Mouse (Mus musculus): ENCODE results near the gene Pramel1.

Gene Pramel1

GRCm38 (mm10) chr4:143394181-143394580 is at the start of gene Pramel1:
Gene Pramel1, plus strand, starts transcription at chr4:143394428.
- in situ Hi-C loops (cut with MboI, MseI): no loop called here

DNA sequence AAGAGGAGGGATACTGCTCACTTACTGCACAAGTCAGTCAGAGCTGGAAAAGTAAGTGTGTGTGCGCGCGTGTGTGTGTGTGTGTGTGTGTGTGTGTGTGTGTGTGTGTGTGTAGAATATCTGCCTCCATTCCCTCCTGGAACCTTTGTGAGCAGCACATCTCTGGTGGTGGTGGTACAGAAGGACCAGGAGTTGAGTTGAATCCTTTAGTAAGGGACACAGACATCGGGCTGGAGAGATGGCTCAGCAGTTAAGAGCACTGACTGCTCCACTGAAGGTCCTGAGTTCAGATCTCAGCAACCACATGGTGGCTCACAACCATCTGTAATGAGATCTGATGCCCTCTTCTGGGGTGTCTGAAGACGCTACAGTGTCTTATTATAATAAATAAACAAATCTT is 48.7 kb upstream of the Pramel1 start:
- in situ Hi-C loops (cut with MboI, MseI): loop anchor here (25.0 kb wide), 1 partner anchor 1292 kb away; no protein-coding TSS in a partner anchor

DNA sequence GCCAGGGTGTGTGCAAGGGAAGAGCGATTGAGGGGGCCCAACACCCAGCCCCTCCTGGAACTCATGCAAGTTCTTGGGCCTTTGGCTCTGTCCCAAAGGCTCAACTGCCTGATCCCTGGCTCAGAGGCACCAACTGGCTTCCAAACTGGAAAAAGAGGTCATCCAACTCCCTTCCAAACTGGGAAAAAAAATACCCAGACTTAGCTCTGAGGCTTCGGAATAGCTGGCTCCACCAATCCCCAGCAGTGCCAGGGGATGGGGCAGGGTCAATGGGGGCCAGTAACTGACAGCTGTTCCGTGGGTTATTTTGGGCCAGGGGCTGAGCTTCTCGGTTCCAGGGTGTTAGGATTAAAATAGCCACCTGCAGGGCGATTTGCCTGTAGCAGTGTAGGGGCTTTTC is 45.5 kb upstream of the Pramel1 start:
- in situ Hi-C loops (cut with MboI, MseI): loop anchor here (25.0 kb wide), 1 partner anchor 1289 kb away; no protein-coding TSS in a partner anchor

- in situ Hi-C loops (cut with MboI, MseI): loop anchor here (25.0 kb wide), 1 partner anchor 1288 kb away; no protein-coding TSS in a partner anchor
Measured at GRCm38 (mm10) chr4:143349484-143349906, 44.7 kb upstream of the Pramel1 start, which contains the start of gene Lrrc38. Gene Lrrc38, plus strand, starts transcription at chr4:143349757.

DNA sequence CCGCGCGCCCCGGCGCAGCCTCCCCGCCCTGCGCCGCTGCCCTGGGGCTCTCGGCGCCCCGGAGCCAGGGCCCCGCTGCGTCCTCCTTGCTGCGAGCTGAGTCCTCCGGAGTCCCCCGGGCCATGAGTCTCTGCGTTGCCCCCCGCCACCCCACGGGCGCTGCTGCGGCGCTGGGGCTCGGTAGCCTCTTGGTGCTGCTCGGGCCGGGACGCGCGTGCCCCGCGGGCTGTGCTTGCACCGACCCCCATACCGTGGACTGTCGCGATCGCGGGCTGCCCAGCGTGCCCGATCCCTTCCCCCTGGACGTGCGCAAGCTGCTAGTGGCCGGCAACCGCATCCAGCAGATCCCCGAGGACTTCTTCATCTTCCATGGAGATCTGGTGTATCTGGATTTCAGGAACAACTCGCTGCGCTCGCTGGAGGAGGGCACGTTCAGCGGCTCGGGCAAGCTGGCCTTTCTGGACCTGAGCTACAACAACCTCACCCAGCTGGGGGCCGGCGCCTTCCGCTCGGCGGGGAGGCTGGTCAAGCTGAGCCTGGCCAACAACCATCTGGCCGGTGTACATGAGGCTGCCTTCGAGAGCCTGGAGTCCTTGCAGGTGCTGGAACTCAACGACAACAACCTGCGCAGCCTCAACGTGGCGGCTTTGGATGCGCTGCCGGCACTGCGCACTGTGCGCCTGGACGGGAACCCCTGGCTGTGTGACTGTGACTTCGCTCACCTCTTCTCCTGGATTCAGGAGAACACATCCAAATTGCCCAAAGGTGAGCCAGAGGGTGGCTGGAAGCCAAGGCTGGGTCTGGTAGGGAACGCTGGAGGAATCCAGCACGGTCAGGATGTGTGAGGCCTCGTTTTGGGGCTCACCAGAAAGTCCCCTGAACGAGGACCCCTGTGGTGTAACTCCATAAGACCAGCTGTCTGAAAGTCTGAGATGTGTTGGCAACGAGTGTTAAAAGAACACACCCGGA is 43.9 kb upstream of the Pramel1 start:
- in situ Hi-C loops (cut with MboI, MseI): loop anchor here (25.0 kb wide), 1 partner anchor 387 kb away; no protein-coding TSS in a partner anchor

DNA sequence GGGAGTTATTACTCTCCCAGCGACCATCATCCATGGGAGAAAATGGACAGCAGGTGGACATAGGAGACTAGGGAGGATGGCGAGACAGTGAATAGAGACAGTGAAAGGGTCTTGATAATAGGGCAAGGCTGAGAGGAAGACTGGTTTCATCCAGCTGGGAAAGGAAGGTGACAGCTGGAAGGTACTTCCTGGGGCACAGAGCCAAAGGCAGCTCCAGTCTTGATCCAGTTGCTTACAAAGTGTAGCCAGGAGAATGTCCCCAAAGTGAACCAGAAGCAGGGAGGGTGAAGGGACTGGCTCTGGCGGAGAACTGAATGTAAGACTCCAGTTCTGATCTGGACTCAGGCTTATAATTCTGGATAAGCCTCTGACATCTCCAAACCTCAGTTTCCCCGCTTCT is 41.9 kb upstream of the Pramel1 start:
- in situ Hi-C loops (cut with MboI, MseI): loop anchor here (25.0 kb wide), 1 partner anchor 385 kb away; no protein-coding TSS in a partner anchor

GRCm38 (mm10) chr4:143361520-143361919 is 32.7 kb upstream of the Pramel1 start:
- in situ Hi-C loops (cut with MboI, MseI): loop anchor here (25.0 kb wide), 1 partner anchor 376 kb away; no protein-coding TSS in a partner anchor

- in situ Hi-C loops (cut with MboI, MseI): loop anchor here (25.0 kb wide), 1 partner anchor 371 kb away; no protein-coding TSS in a partner anchor
Measured at GRCm38 (mm10) chr4:143366415-143367041, 27.7 kb upstream of the Pramel1 start.

- in situ Hi-C loops (cut with MboI, MseI): no loop called here
Measured at GRCm38 (mm10) chr4:143379480-143379879, 14.7 kb upstream of the Pramel1 start.

DNA sequence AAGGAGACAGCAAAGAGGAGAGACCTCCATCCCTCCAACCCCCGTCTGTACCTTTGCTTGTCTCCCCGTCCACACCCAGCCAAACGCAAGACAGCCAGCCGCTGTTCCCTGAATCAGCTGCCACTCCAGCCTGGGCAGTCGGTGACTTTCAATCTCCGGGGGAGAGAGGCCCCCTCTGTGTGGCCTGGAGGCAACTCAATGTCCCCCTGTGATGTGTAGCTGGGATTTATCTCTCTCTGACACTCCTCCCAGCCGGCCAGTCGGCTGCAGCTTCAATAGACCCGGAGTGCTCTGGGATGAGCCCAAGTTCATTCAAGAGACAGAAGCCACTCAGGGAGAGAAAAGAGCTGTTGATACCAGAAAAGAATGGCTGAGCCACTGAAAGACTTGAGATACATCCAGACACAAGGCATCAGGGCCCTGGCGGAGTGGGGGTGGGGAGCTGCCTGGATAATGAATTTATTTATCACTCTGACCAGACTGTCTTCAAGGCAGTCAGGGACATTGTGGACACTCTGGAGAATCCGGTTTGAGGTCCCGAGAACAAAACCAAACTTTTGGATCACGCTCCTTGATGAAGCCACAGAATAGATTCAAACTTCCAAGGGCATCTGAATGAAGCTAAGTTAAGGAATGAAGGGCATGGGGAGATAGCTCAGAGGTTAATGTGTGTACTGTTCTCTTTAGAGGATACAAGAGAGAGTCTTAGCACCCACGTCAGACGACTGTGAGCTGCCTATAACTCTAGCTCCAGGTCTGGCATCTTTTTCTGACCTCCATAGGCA is 14.1 kb upstream of the Pramel1 start:
- in situ Hi-C loops (cut with MboI, MseI): loop anchor here (10.0 kb wide), 1 partner anchor 1485 kb away; no protein-coding TSS in a partner anchor

DNA sequence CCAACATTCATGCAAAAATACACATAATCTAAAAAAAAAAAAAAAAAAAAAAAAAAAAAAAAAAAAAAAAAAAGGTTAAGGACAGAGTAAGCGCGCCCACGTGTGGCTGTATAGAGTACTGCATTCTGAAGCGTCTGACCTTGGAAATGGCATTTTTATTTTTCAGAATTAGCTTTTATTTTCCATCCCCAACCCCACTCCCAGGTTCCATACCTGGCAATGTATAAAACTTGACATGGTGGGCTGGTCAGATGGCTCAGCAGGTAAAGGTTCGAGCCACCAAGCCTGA is 13.6 kb upstream of the Pramel1 start:
- in situ Hi-C loops (cut with MboI, MseI): loop anchor here (10.0 kb wide), 1 partner anchor 1484 kb away; no protein-coding TSS in a partner anchor

- in situ Hi-C loops (cut with MboI, MseI): loop anchor here (10.0 kb wide), 1 partner anchor 1483 kb away; no protein-coding TSS in a partner anchor
Measured at GRCm38 (mm10) chr4:143382163-143382562, 12.1 kb upstream of the Pramel1 start.

- in situ Hi-C loops (cut with MboI, MseI): loop anchor here (10.0 kb wide), 1 partner anchor 1481 kb away; no protein-coding TSS in a partner anchor
Measured at GRCm38 (mm10) chr4:143383646-143384045, 10.6 kb upstream of the Pramel1 start.

- in situ Hi-C loops (cut with MboI, MseI): loop anchor here (10.0 kb wide), 1 partner anchor 1476 kb away; no protein-coding TSS in a partner anchor
Measured at GRCm38 (mm10) chr4:143388955-143389702, 5.1 kb upstream of the Pramel1 start.

DNA sequence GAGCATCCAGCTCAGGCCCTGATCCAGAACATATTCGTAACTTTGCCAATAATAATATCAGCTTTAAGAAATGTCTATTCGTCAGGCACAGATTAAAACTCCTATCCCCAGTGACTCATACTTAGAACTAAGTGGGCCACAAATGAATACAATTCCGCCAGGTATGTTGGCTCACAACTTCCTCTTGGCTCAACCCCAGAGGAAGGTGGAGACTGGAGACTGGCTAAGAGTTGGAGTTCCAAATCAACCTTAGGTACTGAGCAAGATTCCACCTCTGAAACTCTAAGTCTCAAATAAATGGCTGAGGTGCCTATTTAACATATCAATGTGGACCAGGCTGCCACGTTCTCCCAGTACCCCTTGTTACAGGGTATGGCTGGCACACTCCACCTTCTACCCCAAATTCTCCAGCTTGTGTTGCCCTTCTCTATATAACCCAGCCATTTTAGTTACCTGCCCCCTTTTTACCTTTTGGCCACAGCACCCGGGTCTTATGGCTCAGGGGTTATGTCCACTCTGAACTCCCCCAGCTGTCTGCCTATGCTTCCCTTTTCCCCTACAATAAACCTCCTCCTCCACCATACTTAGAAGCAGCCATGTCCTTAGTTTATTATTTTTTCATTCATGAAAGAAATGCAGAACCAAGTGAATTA is 17.5 kb downstream of the Pramel1 start:
- in situ Hi-C loops (cut with MboI, MseI): loop anchor here (10.0 to 25.0 kb wide), 3 partner anchors 197 to 1926 kb away; partner anchors contain the start of gene Prdm2

DNA sequence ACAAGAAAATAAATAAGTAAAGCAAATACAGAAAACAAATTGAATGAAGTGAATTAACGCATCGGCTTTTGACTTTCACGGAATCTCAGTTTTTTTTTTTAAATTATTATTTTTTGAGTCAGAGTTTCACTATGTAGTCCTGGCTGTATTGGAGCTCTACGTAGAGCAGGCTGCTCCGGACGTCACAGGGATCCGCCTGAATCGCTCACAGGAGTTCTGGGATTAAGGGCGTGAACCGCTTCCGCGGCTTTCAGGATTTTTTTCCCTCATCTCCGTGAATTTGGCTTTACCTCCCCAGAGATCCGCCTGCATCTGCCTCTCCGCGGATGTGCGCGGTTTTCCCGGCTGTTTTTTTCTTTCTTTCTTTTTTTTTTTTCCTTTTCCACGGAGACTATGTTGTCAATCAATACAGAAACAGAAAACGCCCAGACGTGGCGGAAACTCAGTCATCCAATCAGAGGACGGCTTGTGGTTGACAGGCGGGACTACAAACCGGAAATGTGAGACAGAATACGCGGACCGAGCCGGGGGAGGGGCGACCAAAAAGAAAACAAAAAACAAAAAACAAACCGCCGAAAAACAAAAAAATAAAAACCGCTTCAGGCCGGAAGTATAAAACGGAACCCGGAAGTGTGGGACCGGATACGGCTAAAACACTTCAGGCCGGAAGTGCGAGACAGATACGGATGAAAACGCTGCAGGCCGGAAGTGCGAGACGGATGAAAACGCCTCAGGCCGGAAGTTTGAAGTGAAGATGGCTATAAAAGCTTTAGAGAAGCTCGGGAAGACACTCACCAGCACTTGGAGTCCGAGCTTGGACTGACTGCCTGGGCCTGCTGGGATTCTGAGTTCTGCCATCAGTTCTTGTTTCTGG is 18.2 kb downstream of the Pramel1 start, which contains the start of gene Pramef8:
Pramef8 (plus strand) TSS at position 208 of the 874 bp plus-strand sequence.
- in situ Hi-C loops (cut with MboI, MseI): loop anchor here (10.0 to 25.0 kb wide), 3 partner anchors 198 to 1925 kb away; partner anchors contain the start of gene Prdm2

DNA sequence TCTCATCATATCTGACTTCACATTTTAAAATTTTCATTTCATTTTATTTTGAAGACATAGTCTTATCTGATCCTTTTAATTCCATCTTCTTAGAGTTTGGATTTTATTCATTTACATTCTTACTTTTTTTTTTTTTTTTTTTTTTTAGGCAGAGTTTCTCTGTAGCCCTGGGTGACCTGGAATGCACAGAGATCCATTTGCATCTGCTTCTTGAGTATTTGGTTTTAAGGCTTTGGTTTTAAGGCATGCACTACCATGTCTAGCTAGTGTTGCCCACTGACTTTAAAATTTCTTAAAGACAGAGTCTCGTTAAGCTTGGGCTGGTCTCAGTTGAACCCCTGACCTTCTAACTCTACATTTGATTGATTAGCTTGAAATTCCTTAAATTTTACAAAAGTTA is 19.4 kb downstream of the Pramel1 start:
- in situ Hi-C loops (cut with MboI, MseI): loop anchor here (10.0 to 25.0 kb wide), 3 partner anchors 199 to 1924 kb away; partner anchors contain the start of gene Prdm2

- in situ Hi-C loops (cut with MboI, MseI): loop anchor here (10.0 to 25.0 kb wide), 3 partner anchors 199 to 1923 kb away; partner anchors contain the start of gene Prdm2
Measured at GRCm38 (mm10) chr4:143414121-143414520, 19.9 kb downstream of the Pramel1 start.
